ENCODE assay signal across 8 mouse cellular contexts in genomic region chr5:146705815-146706408, GRCm38 (mm10).
A peak's percentile ranks its signal among the peaks of the same experiment; 100 is the strongest.
DNase-seq lines count a peak whose midpoint lies in the region; ATAC-seq and TF ChIP-seq lines count a peak whose summit lies in the region.

No protein-coding gene starts in this region.

- WGBS in embryonic facial prominence, embryonic 12.5 days: 10% methylated on average over 12 of the region's 12 CpGs
- WGBS in heart, adult 2 months: 9% methylated on average over 12 of the region's 12 CpGs
- 11% methylated on average over 12 of the region's 12 CpGs for WGBS in kidney, embryonic 14.5 days

- no peak for ATAC-seq in embryonic facial prominence, embryonic 12.5 days (ENCODE audit: insufficient number of reproducible peaks, insufficient read depth, low FRiP score, low TSS enrichment)
- peak; percentile 51; the same call in 1 of the 2 replicates for ATAC-seq in kidney, embryonic 14.5 days (ENCODE audit: low FRiP score, low TSS enrichment)

- 0 out of 2 replicates have a peak, but pooled peaks cover 4% of the 10 kb centered on the region for H3K4me1 ChIP-seq in embryonic facial prominence, embryonic 12.5 days
- H3K4me1 ChIP-seq in heart, adult 2 months (ENCODE audit: control insufficient read depth, insufficient read depth, low read length): no peaks in the 10 kb centered on the region
- H3K4me1 ChIP-seq in kidney, embryonic 14.5 days (ENCODE audit: control insufficient read depth, insufficient read depth, low read length): no peaks in the 10 kb centered on the region; the same call in 1 of the 2 replicates

- H3ac ChIP-seq in myocyte (ENCODE audit: control insufficient read depth, insufficient read length): no peak overlapping the region

- H3K27me3 ChIP-seq in embryonic facial prominence, embryonic 12.5 days: no peaks in the 10 kb centered on the region
- no peaks in the 10 kb centered on the region for H3K27me3 ChIP-seq in heart, adult 2 months (ENCODE audit: control insufficient read depth, insufficient read depth, low read length)
- no peaks in the 10 kb centered on the region for H3K27me3 ChIP-seq in kidney, embryonic 14.5 days (ENCODE audit: control insufficient read depth, insufficient read depth, low read length)
- H3K27me3 ChIP-seq in myocyte (ENCODE audit: control insufficient read depth, insufficient read depth, insufficient read length): no peaks in the 10 kb centered on the region

- no peak overlapping the region for H3K4me3 ChIP-seq in embryonic facial prominence, embryonic 12.5 days
- H3K4me3 ChIP-seq in heart, adult 2 months: no peak overlapping the region
- no peak overlapping the region for H3K4me3 ChIP-seq in kidney, embryonic 14.5 days (ENCODE audit: low read length)
- no peak overlapping the region for H3K4me3 ChIP-seq in myocyte

- H3K27ac ChIP-seq in embryonic facial prominence, embryonic 12.5 days: no peak overlapping the region
- H3K27ac ChIP-seq in heart, adult 2 months: no peak overlapping the region
- no peak overlapping the region for H3K27ac ChIP-seq in kidney, embryonic 14.5 days (ENCODE audit: low read depth, low read length)

- intact Hi-C loops in heart, adult 2 months (cut with DNase I): loop anchor here (1.0 to 10.0 kb wide), 7 partner anchors 31 to 616 kb away; partner anchors contain the start of genes Rasl11a and Urad

- H3K79me2 ChIP-seq in heart, adult 2 months (replicated peaks; ENCODE audit: control insufficient read depth, insufficient read depth, low read length): no peaks in the 10 kb centered on the region
- H3K79me2 ChIP-seq in myocyte (ENCODE audit: control insufficient read depth, insufficient read depth): no peaks in the 10 kb centered on the region

- peak; percentile 96 for TF ChIP-seq CTCF in heart, adult 2 months (IDR thresholded peaks at IDR 0.05)

- DNase-seq in B cell, adult 2 months: peak; percentile 92 to 93
- DNase-seq in adrenal gland, postnatal 36 days: peak; percentile 87 to 88
- DNase-seq in heart, adult 2 months: peak; percentile 79 to 91
- peak; percentile 90 for DNase-seq in liver
- DNase-seq in spleen, postnatal 4 days (ENCODE audit: low spot score in 2 of 2): peak; percentile 91 to 97

- no peak overlapping the region for H3K9ac ChIP-seq in embryonic facial prominence, embryonic 12.5 days
- no peak overlapping the region for H3K9ac ChIP-seq in heart, adult 2 months (ENCODE audit: low read depth, low read length)
- no peak overlapping the region for H3K9ac ChIP-seq in kidney, embryonic 14.5 days (ENCODE audit: low read depth, low read length)

- peak overlapping the region; percentile 25; the same call in 1 of the 2 replicates for H3K4me2 ChIP-seq in embryonic facial prominence, embryonic 12.5 days (replicated peaks)
- no peak overlapping the region for H3K4me2 ChIP-seq in kidney, embryonic 14.5 days (replicated peaks; ENCODE audit: low read depth, low read length)
- H3K4me2 ChIP-seq in myocyte (ENCODE audit: low read depth): peak overlapping the region; percentile 56

- H3K9me3 ChIP-seq in embryonic facial prominence, embryonic 12.5 days: no peaks in the 10 kb centered on the region
- H3K9me3 ChIP-seq in kidney, embryonic 14.5 days (ENCODE audit: control insufficient read depth, low read length): 0 out of 2 replicates have a peak, but pooled peaks cover 3% of the 10 kb centered on the region

- no peaks in the 10 kb centered on the region for H3K36me3 ChIP-seq in embryonic facial prominence, embryonic 12.5 days
- H3K36me3 ChIP-seq in heart, adult 2 months (ENCODE audit: control insufficient read depth, insufficient read depth, low read length): no peaks in the 10 kb centered on the region
- no peaks in the 10 kb centered on the region for H3K36me3 ChIP-seq in kidney, embryonic 14.5 days (ENCODE audit: control insufficient read depth, insufficient read depth, low read length)
- H3K36me3 ChIP-seq in myocyte (ENCODE audit: control insufficient read depth, insufficient read depth): no peaks in the 10 kb centered on the region

- TF ChIP-seq POLR2A in heart, adult 2 months (IDR thresholded peaks at IDR 0.05; ENCODE audit: insufficient read depth, low read depth, low read length): no peak
- TF ChIP-seq POLR2A in myocyte (IDR thresholded peaks at IDR 0.05; ENCODE audit: insufficient read length, low read depth): no peak

- TF ChIP-seq EP300 in heart, adult 2 months (IDR thresholded peaks at IDR 0.05; ENCODE audit: insufficient read depth, low read depth, low read length): 0 out of 2 replicates have a peak, but pooled peaks have one; percentile 54

TF ChIP-seq in myocyte, 11 proteins besides CTCF, POLR2A, EP300 and RAD21:
- TF ChIP-seq USF1 (IDR thresholded peaks at IDR 0.05; ENCODE audit: low read depth) (no peak), E2F4 (IDR thresholded peaks at IDR 0.05; ENCODE audit: insufficient read depth) (no peak), POLR2AphosphoS2 (IDR thresholded peaks at IDR 0.05; ENCODE audit: insufficient read length, low read depth) (no peak), SRF (IDR thresholded peaks at IDR 0.05; ENCODE audit: control insufficient read depth, insufficient read length, low read depth) (no peak), TCF12 (IDR thresholded peaks at IDR 0.05; ENCODE audit: insufficient read depth, poor library complexity, severe bottlenecking) (no peak), REST (IDR thresholded peaks at IDR 0.05; ENCODE audit: insufficient read depth, insufficient read length) (no peak), MYOG (IDR thresholded peaks at IDR 0.05; ENCODE audit: control insufficient read depth in 1 of 3, insufficient read depth in 1 of 3, insufficient read length in 2 of 3, low read depth in 2 of 3) (no peak), MAX (IDR thresholded peaks at IDR 0.05; ENCODE audit: low read depth) (no peak), CEBPB (IDR thresholded peaks at IDR 0.05; ENCODE audit: insufficient read depth, poor library complexity, severe bottlenecking) (no peak), TCF3 (IDR thresholded peaks at IDR 0.05; ENCODE audit: insufficient read length, low read depth) (no peak), MYOD1 (IDR thresholded peaks at IDR 0.05; ENCODE audit: control insufficient read depth in 1 of 3, insufficient read length in 2 of 3, low read depth in 2 of 3) (no peak)
